Mouse (Mus musculus) liver, embryonic 11.5 days (tissue): ENCODE measurements around the gene Clcn3. TPM values are rescaled to one million over a fixed set of nuclear protein-coding genes. Genes with fewer than 3 reads are reported as not detected.

Experiments used
- ATAC-seq: fragments of 200-750 bp; cut with Nextera tagmentation; replicated peaks from 2 replicates; pipeline ENCODE4 v1.8.0; 2017; ENCODE audit warnings: moderate number of reproducible peaks, mild to moderate bottlenecking, moderate TSS enrichment, moderate library complexity; ENCODE audit not compliant: low FRiP score
- DNase-seq: peaks from one replicate; pipeline ENCODE4 v3.0.0-alpha.2; 2017; ENCODE audit warnings: low spot score
- H3K27ac ChIP-seq: fragments of 300-500 bp; sonication (generic); 2 replicates; pipeline ENCODE4 v1.5.1; 2014; ENCODE audit warnings: mild to moderate bottlenecking, low read depth, low read length, control low read depth
- H3K27me3 ChIP-seq: fragments of 300-500 bp; sonication (generic); replicated peaks from 2 replicates; pipeline ENCODE4 v1.6.1; 2014; ENCODE audit warnings: low read length, mixed read lengths; ENCODE audit not compliant: control insufficient read depth, insufficient read depth
- H3K36me3 ChIP-seq: fragments of 300-500 bp; sonication (generic); 2 replicates; pipeline ENCODE4 v1.6.1; 2014; ENCODE audit warnings: mild to moderate bottlenecking, low read length, moderate library complexity, mixed read lengths; ENCODE audit not compliant: control insufficient read depth, insufficient read depth
- H3K4me1 ChIP-seq: fragments of 300-500 bp; sonication (generic); replicated peaks from 2 replicates; pipeline ENCODE4 v1.6.1; 2014; ENCODE audit warnings: low read length, mixed read lengths; ENCODE audit not compliant: control insufficient read depth, insufficient read depth
- H3K4me2 ChIP-seq: fragments of 300-500 bp; sonication (generic); 2 replicates; pipeline ENCODE4 v1.6.1; 2014; ENCODE audit warnings: mild to moderate bottlenecking, control low read depth, moderate library complexity
- H3K4me3 ChIP-seq: fragments of 300-500 bp; sonication (generic); 2 replicates; pipeline ENCODE4 v1.5.1; 2014; ENCODE audit warnings: low read depth, low read length, control low read depth
- H3K9ac ChIP-seq: fragments of 300-500 bp; sonication (generic); 2 replicates; pipeline ENCODE4 v1.6.1; 2014; ENCODE audit warnings: low read depth, low read length, control low read depth
- H3K9me3 ChIP-seq: fragments of 300-500 bp; sonication (generic); 2 replicates; pipeline ENCODE4 v1.6.1; 2016; ENCODE audit warnings: low read length, inconsistent platforms, mixed read lengths; ENCODE audit not compliant: control insufficient read depth
- WGBS: fragments of 180-500 bp; shearing (Covaris S2); extraction: QIAGEN DNeasy Blood & Tissue Kit; methylation state at CpG from one replicate; pipeline ENCODE4 v1.1.7; 2014; 5-methylcytosine and 5-hydroxymethylcytosine counted together
- polyA plus RNA-seq: library from polyadenylated mRNA; unstranded; fragments of >200 nt; fragmentation: Nextera tagmentation; extraction: Ambion mirVana; gene quantifications from 2 replicates; pipeline ENCODE4 v1.2.1, GENCODE M21; 2014

Clcn3 gene
- polyA plus RNA-seq, 1 experiment from 2014 or later: 43.8 TPM

GRCm38 (mm10) chr8:60964518-60964917 lies 18.6 kb downstream of the Clcn3 start:
- H3K36me3 ChIP-seq: no peaks in the 10 kb centered on the region
- DNase-seq (no peak), ATAC-seq (no peak)
- WGBS: 79% methylated on average over 4 of the region's 4 CpGs
- no peak overlapping the region for H3K4me3 ChIP-seq
- H3K27ac ChIP-seq: no peak overlapping the region
- no peak overlapping the region for H3K4me2 ChIP-seq
- no peaks in the 10 kb centered on the region for H3K27me3 ChIP-seq
- H3K4me1 ChIP-seq: peaks cover 45% of the 10 kb centered on the region
- no peak overlapping the region for H3K9ac ChIP-seq
- no peaks in the 10 kb centered on the region for H3K9me3 ChIP-seq

DNA sequence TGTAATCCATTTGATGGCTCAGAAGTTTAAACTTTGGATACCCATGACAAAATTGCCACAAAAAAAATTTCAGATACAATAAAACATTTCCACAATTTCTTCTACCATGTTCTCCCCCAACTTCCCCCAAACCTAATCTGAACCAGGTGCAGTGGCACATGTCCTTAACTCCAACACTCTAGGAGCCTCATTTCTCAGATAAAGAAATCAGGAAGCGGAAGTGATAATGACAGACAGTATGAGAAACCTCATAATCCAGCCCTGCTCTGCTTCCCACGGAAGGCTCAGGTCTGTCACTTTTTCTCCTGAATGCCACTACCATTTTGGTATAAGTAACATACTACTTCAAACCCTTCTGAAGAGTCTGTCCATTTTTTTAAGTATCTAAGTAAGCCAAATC lies 19.2 kb downstream of the Clcn3 start:
- ATAC-seq (0 out of 2 replicates have a peak, but pooled peaks have one; percentile 36), DNase-seq (no peak)
- Histone ChIP-seq H3K27ac (no peak overlapping the region), H3K4me3 (no peak overlapping the region), H3K4me2 (no peak overlapping the region), H3K27me3 (no peaks in the 10 kb centered on the region), H3K36me3 (no peaks in the 10 kb centered on the region), H3K4me1 (peaks cover 39% of the 10 kb centered on the region), H3K9me3 (no peaks in the 10 kb centered on the region), H3K9ac (no peak overlapping the region)
- 32% methylated on average over 2 of the region's 2 CpGs for WGBS

- Histone ChIP-seq H3K4me2 (no peak overlapping the region), H3K4me3 (no peak overlapping the region), H3K4me1 (peaks cover 37% of the 10 kb centered on the region), H3K9me3 (no peaks in the 10 kb centered on the region), H3K36me3 (no peaks in the 10 kb centered on the region), H3K27ac (no peak overlapping the region), H3K9ac (no peak overlapping the region), H3K27me3 (no peaks in the 10 kb centered on the region)
- ATAC-seq (no peak), DNase-seq (no peak)
- 74% methylated on average over 3 of the region's 3 CpGs for WGBS
Measured at GRCm38 (mm10) chr8:60962763-60963162, 20.3 kb downstream of the Clcn3 start.

DNA sequence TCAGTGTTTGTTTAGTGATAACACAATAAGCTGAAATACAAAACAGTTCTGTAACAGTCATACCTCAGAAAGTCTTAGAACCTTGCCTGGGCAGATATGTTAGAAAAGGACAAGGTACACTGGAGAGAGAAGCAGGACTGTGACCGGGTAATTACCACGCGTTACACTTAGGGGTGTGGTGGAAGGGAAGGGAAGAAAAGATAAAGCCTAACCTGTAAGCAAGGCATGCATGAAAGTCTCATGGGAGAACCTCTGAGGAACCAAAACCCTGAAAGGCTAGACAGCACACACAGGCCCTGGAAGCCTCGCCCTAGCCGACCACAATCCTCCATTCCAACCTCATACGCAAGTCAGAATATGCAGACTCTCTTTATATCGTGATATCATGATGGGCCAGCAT lies 26.3 kb downstream of the Clcn3 start:
- peaks cover 44% of the 10 kb centered on the region for H3K4me1 ChIP-seq
- DNase-seq (no peak), ATAC-seq (peak; percentile 78)
- no peaks in the 10 kb centered on the region for H3K9me3 ChIP-seq
- H3K36me3 ChIP-seq: no peaks in the 10 kb centered on the region
- peak overlapping the region; percentile 82 for H3K27ac ChIP-seq
- H3K27me3 ChIP-seq: no peaks in the 10 kb centered on the region
- H3K9ac ChIP-seq: peak overlapping the region; percentile 4
- 54% methylated on average over 7 of the region's 7 CpGs for WGBS
- 0 out of 2 replicates have a peak overlapping the region, but pooled peaks have one; percentile 11 for H3K4me3 ChIP-seq
- peak overlapping the region; percentile 44 for H3K4me2 ChIP-seq

DNA sequence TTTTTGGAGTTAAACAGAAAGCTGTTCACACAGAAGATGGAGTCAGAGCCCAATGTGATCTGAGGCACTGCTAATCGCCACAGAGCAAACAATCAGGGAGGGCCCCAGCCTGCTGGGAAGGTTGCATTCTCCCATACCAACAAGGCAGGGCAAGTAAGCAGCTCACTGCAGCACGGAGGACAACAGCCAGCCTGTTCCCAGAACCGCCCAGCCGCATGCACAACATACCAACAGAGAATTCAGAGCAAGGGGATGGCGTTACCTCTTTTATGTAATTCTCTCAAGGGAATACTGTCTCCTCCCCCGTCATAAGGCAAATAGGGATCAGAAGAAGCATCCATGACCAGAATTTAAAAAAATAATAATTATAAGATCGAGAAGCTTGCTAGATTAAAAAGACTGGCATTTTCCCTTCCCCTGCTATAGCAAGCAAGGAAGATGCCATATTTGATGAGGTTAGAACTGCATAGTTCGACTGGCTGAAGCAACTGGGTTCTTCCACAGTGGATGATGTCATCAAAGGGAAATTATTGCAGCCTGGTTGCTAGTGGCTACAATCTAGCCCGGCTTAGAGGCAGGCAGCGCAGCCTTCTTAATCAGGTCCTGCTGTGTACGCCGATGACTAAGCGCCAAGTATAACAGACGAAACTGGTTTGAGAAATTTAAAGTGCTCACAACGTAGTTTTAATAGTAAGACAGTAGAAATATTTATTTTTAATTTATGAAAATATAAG lies 28.7 kb downstream of the Clcn3 start:
- ATAC-seq: peak; percentile 91
- WGBS: 7% methylated on average over 15 of the region's 15 CpGs
- peak overlapping the region; percentile 75 for H3K9ac ChIP-seq
- peak; percentile 48 for DNase-seq
- no peaks in the 10 kb centered on the region for H3K36me3 ChIP-seq
- peak overlapping the region; percentile 56 for H3K4me3 ChIP-seq
- H3K27me3 ChIP-seq: no peaks in the 10 kb centered on the region
- H3K4me2 ChIP-seq: peak overlapping the region; percentile 82
- H3K4me1 ChIP-seq: peaks cover 58% of the 10 kb centered on the region
- H3K9me3 ChIP-seq: no peaks in the 10 kb centered on the region
- H3K27ac ChIP-seq: peak overlapping the region; percentile 94

GRCm38 (mm10) chr8:60952803-60953202 lies 30.3 kb downstream of the Clcn3 start:
- Histone ChIP-seq H3K4me3 (0 out of 2 replicates have a peak overlapping the region, but pooled peaks have one; percentile 1), H3K4me2 (peak overlapping the region; percentile 55)

DNA sequence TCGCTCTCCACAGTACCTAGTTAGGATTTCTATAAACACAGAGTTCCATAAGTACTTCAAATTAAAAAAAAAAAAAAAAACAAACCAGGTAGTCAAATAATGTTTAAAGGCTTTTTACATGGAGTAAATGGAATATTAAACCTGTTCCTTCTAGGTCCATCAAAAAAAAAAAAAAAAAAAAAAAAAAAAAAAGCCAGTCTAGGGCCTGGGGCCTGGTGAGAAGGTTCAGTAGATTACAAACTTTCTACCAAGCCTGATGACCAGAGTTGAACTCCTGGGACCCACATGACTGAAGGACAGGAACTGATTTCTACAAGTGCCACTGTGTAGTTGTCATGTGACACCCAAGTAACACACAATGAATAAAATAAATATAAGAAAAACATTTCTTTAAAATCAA lies 31.3 kb downstream of the Clcn3 start:
- Histone ChIP-seq H3K27me3 (no peaks in the 10 kb centered on the region), H3K36me3 (no peaks in the 10 kb centered on the region), H3K27ac (no peak overlapping the region), H3K9ac (no peak overlapping the region), H3K4me2 (peak overlapping the region; percentile 55; the same call in 1 of the 2 replicates), H3K9me3 (no peaks in the 10 kb centered on the region), H3K4me3 (no peak overlapping the region), H3K4me1 (peaks cover 42% of the 10 kb centered on the region)
- 95% methylated on average over 1 of the region's 1 CpGs for WGBS
- no peak for ATAC-seq
- DNase-seq: no peak

More at GRCm38 (mm10) chr8:60952803-60953202, 30.3 kb downstream of the Clcn3 start:
- H3K9ac ChIP-seq: 0 out of 2 replicates have a peak overlapping the region, but pooled peaks have one; percentile 35
- DNase-seq (no peak), ATAC-seq (no peak)
- H3K9me3 ChIP-seq: no peaks in the 10 kb centered on the region
- WGBS: 43% methylated on average over 5 of the region's 5 CpGs
- no peak overlapping the region for H3K27ac ChIP-seq
- H3K4me1 ChIP-seq: peaks cover 52% of the 10 kb centered on the region
- H3K27me3 ChIP-seq: no peaks in the 10 kb centered on the region
- H3K36me3 ChIP-seq: no peaks in the 10 kb centered on the region

GRCm38 (mm10) chr8:60951271-60951670 lies 31.8 kb downstream of the Clcn3 start:
- ATAC-seq (no peak), DNase-seq (no peak)
- no peaks in the 10 kb centered on the region for H3K9me3 ChIP-seq
- peaks cover 37% of the 10 kb centered on the region for H3K4me1 ChIP-seq
- H3K27ac ChIP-seq: no peak overlapping the region
- H3K27me3 ChIP-seq: no peaks in the 10 kb centered on the region
- H3K4me3 ChIP-seq: no peak overlapping the region
- 0 out of 2 replicates have a peak overlapping the region, but pooled peaks have one; percentile 7 for H3K4me2 ChIP-seq
- no peaks in the 10 kb centered on the region for H3K36me3 ChIP-seq
- 83% methylated on average over 4 of the region's 4 CpGs for WGBS
- no peak overlapping the region for H3K9ac ChIP-seq

- Histone ChIP-seq H3K4me3 (no peak overlapping the region), H3K4me2 (peak overlapping the region; percentile 37; the same call in 1 of the 2 replicates), H3K36me3 (no peaks in the 10 kb centered on the region), H3K4me1 (peaks cover 29% of the 10 kb centered on the region), H3K9ac (no peak overlapping the region), H3K27me3 (no peaks in the 10 kb centered on the region), H3K9me3 (no peaks in the 10 kb centered on the region), H3K27ac (peak overlapping the region; percentile 48; the same call in 1 of the 2 replicates)
- DNase-seq (no peak), ATAC-seq (no peak)
- 47% methylated on average over 4 of the region's 4 CpGs for WGBS
Measured at GRCm38 (mm10) chr8:60949859-60950258, 33.2 kb downstream of the Clcn3 start.
